Mouse (Mus musculus): ENCODE data around the gene Cilp2.

Cilp2 gene

GRCm38 (mm10) chr8:69901484-69902162, 14.1 kb upstream of the Cilp2 start:
- peak; percentile 89 for DNase-seq (ENCODE audit: low read depth, low spot score)

GRCm38 (mm10) chr8:69900895-69901451, 13.5 kb upstream of the Cilp2 start:
- DNase-seq (ENCODE audit: low read depth, low spot score) = no peak

- no peak for DNase-seq (ENCODE audit: low read depth, low spot score)
Observed at GRCm38 (mm10) chr8:69899876-69900275, 12.4 kb upstream of the Cilp2 start.

GRCm38 (mm10) chr8:69897857-69898256, 10.4 kb upstream of the Cilp2 start:
- DNase-seq (ENCODE audit: low read depth, low spot score) = no peak

GRCm38 (mm10) chr8:69895772-69896451, 8.4 kb upstream of the Cilp2 start:
- no peak for DNase-seq (ENCODE audit: low read depth, low spot score)

GRCm38 (mm10) chr8:69894836-69895332, 7.4 kb upstream of the Cilp2 start:
- no peak for DNase-seq (ENCODE audit: low read depth, low spot score)

GRCm38 (mm10) chr8:69893863-69894262, 6.4 kb upstream of the Cilp2 start:
- no peak for DNase-seq (ENCODE audit: low read depth, low spot score)

DNA sequence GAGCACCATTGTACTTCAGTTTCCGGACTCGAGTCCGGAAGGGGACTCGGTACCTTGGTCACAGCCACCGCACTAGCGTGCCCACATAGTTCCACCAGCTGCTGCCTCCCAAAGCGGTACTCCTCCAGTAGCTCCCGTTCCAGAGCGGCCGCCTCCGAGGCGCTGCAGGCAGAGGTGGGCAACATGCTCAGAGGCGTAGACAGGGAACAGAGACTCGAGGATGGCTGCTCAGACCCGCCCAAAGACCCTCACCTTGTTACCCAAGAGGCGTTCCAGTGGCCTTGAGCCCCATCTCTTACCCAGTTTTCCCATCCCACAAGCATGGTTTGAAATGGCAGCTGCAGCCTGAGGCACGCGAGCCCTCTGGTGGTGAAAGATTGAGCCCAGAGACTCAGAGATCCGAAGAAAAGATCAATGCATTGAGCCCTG, 3.3 kb upstream of the Cilp2 start:
- DNase-seq (ENCODE audit: low read depth, low spot score) = no peak

- no peak for DNase-seq (ENCODE audit: low read depth, low spot score)
Observed at GRCm38 (mm10) chr8:69888902-69889301, 1.4 kb upstream of the Cilp2 start.

DNA sequence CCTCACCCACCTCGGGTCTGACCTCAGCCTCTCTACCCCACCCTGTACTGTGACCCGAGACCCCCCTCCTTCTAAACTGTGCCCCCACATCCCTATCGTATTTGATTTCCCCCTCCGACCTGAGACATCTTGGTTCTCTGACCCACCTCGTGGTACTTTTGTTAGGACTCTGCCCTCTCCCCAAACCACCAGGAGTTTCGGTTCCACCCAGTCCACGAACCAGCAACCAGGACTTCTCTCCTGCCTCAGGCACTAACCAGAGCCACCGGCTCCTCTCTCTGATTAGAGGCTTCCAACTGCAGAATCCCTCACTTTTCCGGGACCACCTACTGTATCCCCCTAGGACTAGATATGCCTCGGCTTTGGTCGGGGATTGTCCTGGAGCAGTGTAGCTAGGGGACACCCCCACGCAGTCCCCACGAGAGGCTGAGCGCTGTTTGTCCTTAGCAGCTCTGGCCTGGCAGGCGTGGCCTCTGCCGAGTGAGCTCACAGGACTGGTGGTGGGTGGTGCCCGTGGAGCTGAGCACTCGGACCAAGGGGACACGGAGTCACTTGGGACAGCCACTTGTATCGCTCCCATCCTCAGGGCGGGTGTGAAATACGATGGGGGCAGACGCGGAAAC, 868 bp upstream of the Cilp2 start:
- no peak for DNase-seq (ENCODE audit: low read depth, low spot score)

DNA sequence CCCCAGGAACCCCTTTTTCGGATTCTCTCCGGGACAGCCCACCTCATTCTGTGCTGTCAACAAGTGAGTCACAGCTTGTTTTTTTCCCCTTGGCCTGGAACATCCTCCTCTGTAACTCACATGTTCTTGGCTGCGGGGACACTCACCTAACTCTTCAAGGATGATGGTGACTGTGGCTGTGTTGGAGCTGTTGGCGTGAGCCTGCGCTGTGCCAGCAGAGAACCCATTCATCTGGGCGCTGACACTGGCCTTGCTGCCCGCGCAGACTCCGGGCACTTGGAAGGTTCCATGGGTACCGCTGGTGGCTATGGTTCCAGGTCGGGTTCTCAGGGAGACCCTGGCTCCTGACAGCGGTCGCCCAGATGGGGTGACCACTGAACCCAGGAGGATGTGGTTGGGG, 3.3 kb downstream of the Cilp2 start:
- no peak for DNase-seq (ENCODE audit: low read depth, low spot score)

- no peak for DNase-seq (ENCODE audit: low read depth, low spot score)
Observed at GRCm38 (mm10) chr8:69882833-69883600, 4.5 kb downstream of the Cilp2 start.

DNA sequence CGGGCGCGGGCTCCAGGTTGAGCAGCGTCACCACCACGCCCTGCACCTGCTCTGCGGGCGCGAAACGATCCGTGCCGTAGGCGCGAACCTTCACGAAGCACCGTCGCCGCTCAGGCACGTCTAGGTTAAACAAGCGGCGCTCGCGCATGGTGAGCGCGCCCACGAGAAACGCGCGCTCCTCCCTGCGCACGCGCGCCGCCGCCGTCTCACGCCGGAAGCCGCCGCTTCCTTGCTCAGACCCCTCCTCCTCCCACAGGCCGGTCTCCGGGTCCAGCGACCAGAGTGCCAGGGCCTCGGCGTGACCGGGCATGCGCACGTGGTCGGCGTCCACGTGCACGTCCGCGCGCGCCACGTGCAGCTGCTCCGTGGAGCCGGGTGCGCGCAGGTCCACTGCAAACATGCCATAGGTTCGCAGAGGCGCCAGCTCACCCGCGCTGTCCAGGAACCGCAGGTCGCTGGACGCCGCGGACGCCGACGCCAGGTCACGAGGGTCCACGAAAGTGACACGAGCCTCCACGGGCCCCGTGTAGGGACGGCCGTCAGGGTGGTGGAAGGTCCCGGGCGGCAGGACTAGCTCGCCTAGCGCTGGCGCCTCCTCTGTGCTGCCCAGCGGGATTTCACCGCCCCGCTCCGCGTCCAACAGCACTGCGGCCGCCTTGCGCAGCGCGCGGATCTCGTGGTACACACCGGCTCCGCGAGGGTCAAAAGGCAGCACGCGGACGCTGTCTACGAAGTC, 5.3 kb downstream of the Cilp2 start:
- DNase-seq (ENCODE audit: low read depth, low spot score) = peak; percentile 54

GRCm38 (mm10) chr8:69881261-69881865, 6.1 kb downstream of the Cilp2 start:
- no peak for DNase-seq (ENCODE audit: low read depth, low spot score)

GRCm38 (mm10) chr8:69880841-69881240, 6.6 kb downstream of the Cilp2 start:
- DNase-seq (ENCODE audit: low read depth, low spot score) = no peak

GRCm38 (mm10) chr8:69879678-69880077, 7.8 kb downstream of the Cilp2 start:
- DNase-seq (ENCODE audit: low read depth, low spot score) = no peak

DNA sequence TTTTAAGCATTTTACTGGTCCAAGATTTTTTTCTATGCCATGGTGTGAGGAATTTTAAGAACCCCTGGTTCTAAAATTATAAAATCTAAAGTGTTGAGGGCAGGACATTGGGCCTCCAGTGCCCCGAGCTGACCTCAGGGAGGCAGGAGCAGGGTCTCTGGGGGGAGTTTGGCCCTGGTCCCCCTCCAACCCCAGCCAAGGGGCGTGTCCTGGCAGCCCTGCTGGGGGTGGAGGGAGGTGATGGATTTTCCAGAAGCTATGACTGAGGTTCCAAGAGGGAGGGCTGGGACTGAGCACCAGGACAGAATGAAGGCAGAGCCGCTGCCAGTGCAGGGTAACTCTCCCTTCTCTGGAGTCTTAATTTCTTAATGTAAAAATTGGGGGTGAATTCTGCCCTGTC, 9.5 kb downstream of the Cilp2 start:
- no peak for DNase-seq (ENCODE audit: low read depth, low spot score)

GRCm38 (mm10) chr8:69877396-69877795, 10.1 kb downstream of the Cilp2 start:
- DNase-seq (ENCODE audit: low read depth, low spot score) = no peak

DNA sequence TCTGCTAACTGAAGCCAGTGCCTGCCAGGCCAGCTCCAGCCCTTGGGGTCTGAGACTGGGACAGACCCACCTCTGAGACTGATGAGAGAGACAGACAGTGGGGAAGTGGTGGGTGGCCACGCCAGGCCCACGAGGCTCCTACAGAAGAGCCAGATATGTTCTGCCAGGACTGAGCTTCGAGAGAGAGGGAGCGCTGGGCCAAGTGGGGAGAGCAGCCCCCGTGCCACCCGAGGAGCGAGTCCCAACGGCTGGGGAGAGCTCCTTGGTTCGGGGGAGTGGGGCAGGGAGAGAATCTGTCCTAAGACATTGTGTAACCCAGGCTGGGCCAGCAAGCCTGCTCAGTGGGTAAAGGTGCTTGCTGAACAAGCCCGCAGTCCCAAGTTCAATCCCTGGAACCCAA, 10.5 kb downstream of the Cilp2 start:
- no peak for DNase-seq (ENCODE audit: low read depth, low spot score)

DNA sequence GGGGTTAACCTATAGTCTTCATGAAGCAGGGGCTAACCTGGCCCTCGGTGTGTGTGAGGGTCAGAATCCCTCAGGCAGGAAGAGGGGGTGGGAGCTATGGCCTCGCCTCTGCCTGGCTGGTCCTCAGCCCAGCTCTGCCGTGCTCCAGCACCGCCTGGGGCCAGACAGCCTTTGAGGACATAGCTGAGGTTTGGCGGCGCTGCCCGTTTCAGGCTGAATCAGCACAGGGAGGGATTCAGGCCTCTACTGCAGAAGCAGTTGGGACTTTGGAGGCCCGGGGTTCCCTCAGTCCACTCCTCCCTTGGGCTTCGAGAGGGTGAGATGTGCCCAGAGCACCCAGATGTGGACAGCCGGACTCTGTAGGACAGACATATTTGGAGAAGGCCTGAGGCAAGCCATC, 11.4 kb downstream of the Cilp2 start:
- DNase-seq (ENCODE audit: low read depth, low spot score) = no peak

DNA sequence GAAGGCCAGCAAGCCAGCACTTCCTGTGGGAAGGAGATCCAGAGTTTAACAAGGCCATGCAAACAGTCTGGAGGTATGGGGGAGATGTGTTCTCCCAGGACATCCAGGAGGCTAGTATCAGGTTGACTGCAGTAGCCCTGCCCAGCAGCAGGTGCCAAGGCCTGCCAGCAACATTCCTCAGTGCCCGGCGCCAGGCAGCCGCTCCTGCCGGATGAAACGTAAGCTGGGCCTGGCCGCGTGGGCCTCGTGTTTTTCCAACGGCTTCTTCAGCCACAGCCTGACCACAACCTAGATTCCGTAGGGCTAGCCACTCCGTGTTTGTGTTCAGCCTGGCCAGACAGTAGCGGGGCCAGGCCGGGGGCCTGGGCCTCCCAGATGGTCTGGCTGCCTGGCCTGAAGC, 12.8 kb downstream of the Cilp2 start:
- DNase-seq (ENCODE audit: low read depth, low spot score) = no peak
